Mouse (Mus musculus) lung, postnatal 0 days (tissue): Measurements from ENCODE around the gene Hmgcs1. TPM values are rescaled to one million over a fixed set of nuclear protein-coding genes. Genes with fewer than 3 reads are reported as not detected.

Experiments used
- ATAC-seq: fragments of 200-750 bp; cut with Nextera tagmentation; 2 replicates; pipeline ENCODE4 v1.8.0; 2017; ENCODE audit warnings: moderate library complexity
- DNase-seq: peaks from one replicate; pipeline ENCODE4 v3.0.0-alpha.2; 2016; ENCODE audit warnings: low spot score
- H3K27ac ChIP-seq: fragments of 300-500 bp; sonication (generic); 2 replicates; pipeline ENCODE4 v1.5.1; 2014; ENCODE audit warnings: antibody characterized with exemption, mild to moderate bottlenecking, low read length, mixed read lengths
- H3K27me3 ChIP-seq: fragments of 300-500 bp; sonication (generic); replicated peaks from 2 replicates; pipeline ENCODE4 v1.6.1; 2014; ENCODE audit warnings: low read length, mixed read lengths; ENCODE audit not compliant: insufficient read depth
- H3K36me3 ChIP-seq: fragments of 300-500 bp; sonication (generic); 2 replicates; pipeline ENCODE4 v1.6.1; 2014; ENCODE audit warnings: low read length, mixed read lengths; ENCODE audit not compliant: insufficient read depth
- H3K4me1 ChIP-seq: fragments of 300-500 bp; sonication (generic); 2 replicates; pipeline ENCODE4 v1.6.1; 2014; ENCODE audit warnings: antibody characterized with exemption, low read depth, low read length, mixed read lengths; ENCODE audit not compliant: insufficient read depth
- H3K4me2 ChIP-seq: fragments of 300-500 bp; sonication (generic); replicated peaks from 2 replicates; pipeline ENCODE4 v1.6.1; 2014; ENCODE audit warnings: low read depth, mild to moderate bottlenecking, low read length, moderate library complexity, mixed read lengths
- H3K4me3 ChIP-seq: fragments of 300-500 bp; sonication (generic); 2 replicates; pipeline ENCODE4 v1.5.1; 2014; ENCODE audit warnings: low read depth, low read length
- H3K9ac ChIP-seq: fragments of 300-500 bp; sonication (generic); replicated peaks from 2 replicates; pipeline ENCODE4 v1.6.1; 2014; ENCODE audit warnings: low read depth, mild to moderate bottlenecking
- H3K9me3 ChIP-seq: fragments of 300-500 bp; sonication (generic); 2 replicates; pipeline ENCODE4 v1.6.1; 2016; ENCODE audit warnings: low read length, mixed read lengths
- CTCF ChIP-seq: IDR thresholded peaks from 2 replicates; pipeline ENCODE4 v1.5.1; 2016; ENCODE audit warnings: antibody characterized with exemption, mild to moderate bottlenecking
- EP300 ChIP-seq: IDR thresholded peaks from 2 replicates; pipeline ENCODE4 v1.6.1; 2016; ENCODE audit warnings: antibody characterized with exemption, mild to moderate bottlenecking, control low read depth
- WGBS: fragments of 180-500 bp; shearing (Covaris S2); extraction: QIAGEN DNeasy Blood & Tissue Kit; methylation state at CpG from one replicate; pipeline ENCODE4 v1.1.7; 2014; 5-methylcytosine and 5-hydroxymethylcytosine counted together
- polyA plus RNA-seq: library from polyadenylated mRNA; unstranded; fragments of >200 nt; fragmentation: Nextera tagmentation; extraction: Ambion mirVana; gene quantifications from 2 replicates; pipeline ENCODE4 v1.2.1, GENCODE M21; 2015

The Hmgcs1 gene
- polyA plus RNA-seq, 1 experiment from 2014 or later = 95.4 TPM

DNA sequence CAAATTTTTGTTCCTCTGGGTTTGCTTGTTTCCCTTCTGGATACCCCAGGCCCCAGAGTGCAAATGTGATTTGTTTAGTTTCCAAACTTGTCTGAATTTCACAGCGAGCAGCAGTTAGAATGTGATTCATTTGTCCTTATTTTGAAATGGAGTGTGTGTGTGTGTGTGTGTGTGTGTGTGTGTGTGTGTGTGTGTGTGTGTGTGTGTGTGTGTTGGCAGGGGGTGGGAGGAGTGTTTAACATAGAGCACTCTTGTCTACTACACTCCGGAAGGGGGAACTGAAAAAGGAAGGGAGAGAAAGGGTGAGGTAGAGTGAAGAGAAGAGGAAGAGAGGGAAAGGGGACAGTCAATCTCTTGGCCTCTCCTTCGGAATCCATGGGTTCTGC, 64.4 kb downstream of the Hmgcs1 start:
- no peaks in the 10 kb centered on the region for H3K9me3 ChIP-seq
- ATAC-seq (no peak), DNase-seq (peak; percentile 19)
- H3K9ac ChIP-seq = no peak overlapping the region
- H3K4me3 ChIP-seq = no peak overlapping the region
- WGBS = 20% methylated on average over 3 of the region's 3 CpGs
- peaks cover 6% of the 10 kb centered on the region; the same call in 1 of the 2 replicates for H3K4me1 ChIP-seq
- TF ChIP-seq CTCF (no peak), EP300 (no peak)
- peak overlapping the region; percentile 96 for H3K4me2 ChIP-seq
- H3K36me3 ChIP-seq = no peaks in the 10 kb centered on the region
- no peaks in the 10 kb centered on the region for H3K27me3 ChIP-seq
- no peak overlapping the region for H3K27ac ChIP-seq

DNA sequence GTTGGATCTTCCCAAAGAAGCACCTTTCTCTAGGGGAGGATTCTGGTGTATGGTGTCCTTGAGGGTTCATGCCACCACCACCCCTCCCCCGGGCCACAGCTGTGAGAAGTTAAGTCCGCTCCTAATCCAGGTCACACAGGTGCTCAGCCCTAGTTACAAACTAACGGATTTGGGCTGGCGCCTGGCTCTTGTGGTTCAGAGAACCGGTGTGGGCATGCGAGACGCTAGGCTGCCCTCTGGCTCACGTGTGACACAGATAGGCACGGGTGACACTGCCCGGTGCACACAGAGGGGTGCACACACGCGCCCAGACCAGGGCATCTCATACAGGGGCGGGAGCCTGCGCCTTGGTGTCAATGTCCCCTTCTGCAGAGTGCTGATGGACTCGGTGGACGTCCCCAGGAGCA, 65.0 kb downstream of the Hmgcs1 start:
- H3K4me2 ChIP-seq = peak overlapping the region; percentile 96
- peak overlapping the region; percentile 32; the same call in 1 of the 2 replicates for H3K9ac ChIP-seq
- under 1% methylated on average over 16 of the region's 16 CpGs for WGBS
- peaks cover 6% of the 10 kb centered on the region; the same call in 1 of the 2 replicates for H3K4me1 ChIP-seq
- no peaks in the 10 kb centered on the region for H3K9me3 ChIP-seq
- no peaks in the 10 kb centered on the region for H3K36me3 ChIP-seq
- DNase-seq (no peak), ATAC-seq (peak; percentile 22)
- TF ChIP-seq EP300 = no peak
- TF ChIP-seq CTCF = no peak
- peak overlapping the region; percentile 53 for H3K4me3 ChIP-seq
- H3K27me3 ChIP-seq = no peaks in the 10 kb centered on the region
- peak overlapping the region; percentile 26; the same call in 1 of the 2 replicates for H3K27ac ChIP-seq

DNA sequence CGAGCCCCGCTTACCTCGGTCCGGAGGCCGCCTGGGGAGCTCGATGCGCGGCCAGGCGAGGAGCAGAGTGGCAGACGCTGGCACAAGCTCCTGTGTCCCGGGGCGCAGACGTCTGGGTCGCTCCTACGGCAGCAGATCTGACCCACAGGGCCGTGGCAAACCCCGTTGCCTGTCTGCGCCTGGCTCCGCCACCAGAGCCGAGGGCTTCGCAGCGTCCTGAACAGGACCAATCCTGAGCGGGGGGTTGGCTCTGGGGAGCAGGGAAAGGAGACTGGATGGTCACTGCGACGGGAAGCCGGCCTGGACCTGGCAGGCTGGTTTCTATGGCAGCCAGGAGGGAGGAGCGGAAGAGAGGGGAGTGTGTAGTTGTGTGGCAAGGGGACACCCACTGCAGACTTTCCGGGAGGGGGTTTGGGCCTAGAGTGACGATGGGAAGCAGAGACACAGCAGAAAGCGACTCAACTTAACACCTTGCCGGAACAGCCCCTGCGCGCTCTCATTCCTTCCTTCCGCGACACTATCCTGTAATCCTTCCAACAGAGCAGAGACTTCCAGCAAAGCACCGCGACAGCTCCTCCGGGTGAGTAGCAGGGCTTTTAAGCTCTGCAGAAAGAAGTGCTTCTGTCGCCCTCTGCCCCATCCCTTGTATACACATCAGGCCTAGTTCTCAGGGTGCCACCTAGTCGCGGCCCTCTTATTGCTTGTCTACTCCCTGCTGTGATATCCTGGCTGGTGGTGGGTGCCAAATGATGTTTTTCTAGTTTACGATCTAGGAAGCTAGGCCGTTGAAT, 65.7 kb downstream of the Hmgcs1 start, which contains the start of gene Nim1k:
Nim1k (minus strand) TSS at position 202 of the 791 bp plus-strand sequence.
- Histone ChIP-seq H3K36me3 (no peaks in the 10 kb centered on the region), H3K27me3 (no peaks in the 10 kb centered on the region), H3K9me3 (no peaks in the 10 kb centered on the region), H3K9ac (peak within 1 kb of the TSS; percentile 32; the same call in 1 of the 2 replicates), H3K4me3 (peak within 1 kb of the TSS; percentile 53), H3K4me2 (peak within 1 kb of the TSS; percentile 96), H3K4me1 (peaks cover 6% of the 10 kb centered on the region; the same call in 1 of the 2 replicates), H3K27ac (peak within 1 kb of the TSS; percentile 26; the same call in 1 of the 2 replicates)
- ATAC-seq (peak; percentile 98), DNase-seq (peak; percentile 89)
- WGBS = under 1% methylated on average over 42 of the region's 43 CpGs
- no peak for TF ChIP-seq CTCF
- TF ChIP-seq EP300 = no peak

DNA sequence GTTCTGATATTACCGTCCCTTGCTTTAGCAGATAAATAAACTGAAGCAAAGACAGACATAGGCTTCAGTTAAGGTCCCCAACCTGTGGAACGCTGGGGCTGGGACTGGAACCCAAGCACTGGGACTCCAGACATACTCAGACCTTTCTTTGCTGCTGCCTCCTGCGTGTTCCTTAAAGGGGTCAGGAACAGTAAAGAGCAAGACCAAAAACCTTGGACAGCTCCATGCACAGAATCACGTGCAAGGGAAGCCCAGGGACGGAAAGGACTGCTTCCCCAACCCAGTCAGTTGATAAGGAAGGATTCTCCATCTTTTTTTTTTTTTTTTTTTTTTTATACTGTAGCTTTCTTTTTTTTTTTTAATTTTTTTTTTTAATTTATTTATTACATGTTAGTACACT, 66.7 kb downstream of the Hmgcs1 start:
- Histone ChIP-seq H3K27ac (no peak overlapping the region), H3K4me3 (no peak overlapping the region), H3K9ac (no peak overlapping the region), H3K4me1 (peaks cover 6% of the 10 kb centered on the region; the same call in 1 of the 2 replicates), H3K4me2 (no peak overlapping the region), H3K27me3 (no peaks in the 10 kb centered on the region), H3K9me3 (no peaks in the 10 kb centered on the region), H3K36me3 (no peaks in the 10 kb centered on the region)
- ATAC-seq (no peak), DNase-seq (no peak)
- 23% methylated on average over 5 of the region's 5 CpGs for WGBS
- TF ChIP-seq CTCF (no peak), EP300 (no peak)

Other genes starting within 250 kb of the Hmgcs1 start
- gene 4833420G17Rik, start 227.6 kb upstream of the Hmgcs1 start, polyA plus RNA-seq = 42.5 and 45.5 TPM in 2 replicates
- gene Tmem267, start 202.3 kb upstream of the Hmgcs1 start, polyA plus RNA-seq = 0.98 and 1.5 TPM in 2 replicates
- gene 3110070M22Rik, start 202.0 kb upstream of the Hmgcs1 start, polyA plus RNA-seq = 0.79 and 1.2 TPM in 2 replicates
- gene Ccl28, start 66.6 kb upstream of the Hmgcs1 start, polyA plus RNA-seq = 0.10 and 0.17 TPM in 2 replicates
- gene Nim1k, start 65.5 kb downstream of the Hmgcs1 start, polyA plus RNA-seq = 0.63 and 0.76 TPM in 2 replicates
- gene Zfp131, start 100.5 kb downstream of the Hmgcs1 start, polyA plus RNA-seq = 25.0 and 25.2 TPM in 2 replicates
- not detected in 2 replicates for gene AF067063, start 139.8 kb downstream of the Hmgcs1 start, polyA plus RNA-seq
- not detected in 2 replicates for gene D13Ertd608e, start 145.6 kb downstream of the Hmgcs1 start, polyA plus RNA-seq
- gene Tcstv1, start 204.4 kb downstream of the Hmgcs1 start, polyA plus RNA-seq = not detected in 2 replicates
- not detected in 2 replicates for gene Gm21761, start 238.9 kb downstream of the Hmgcs1 start, polyA plus RNA-seq